Mouse (Mus musculus) CD4-positive, CD25-positive, alpha-beta regulatory T cell, adult 4 months (primary cell): ENCODE results near the gene Gm27027. TPM values are rescaled to one million over a fixed set of nuclear protein-coding genes. Genes with fewer than 3 reads are reported as not detected.

Source experiments
- ATAC-seq: one replicate; pipeline ENCODE4 v1.8.0; 2017
- polyA plus RNA-seq, 2 experiments: library from polyadenylated mRNA; unstranded; fragments of 100-300 nt; shearing (Covaris generic); gene quantifications; one replicate each; pipeline ENCODE4 v1.2.1; 2017

The Gm27027 gene
- polyA plus RNA-seq, 2 experiments from 2014 or later, result not detected

DNA sequence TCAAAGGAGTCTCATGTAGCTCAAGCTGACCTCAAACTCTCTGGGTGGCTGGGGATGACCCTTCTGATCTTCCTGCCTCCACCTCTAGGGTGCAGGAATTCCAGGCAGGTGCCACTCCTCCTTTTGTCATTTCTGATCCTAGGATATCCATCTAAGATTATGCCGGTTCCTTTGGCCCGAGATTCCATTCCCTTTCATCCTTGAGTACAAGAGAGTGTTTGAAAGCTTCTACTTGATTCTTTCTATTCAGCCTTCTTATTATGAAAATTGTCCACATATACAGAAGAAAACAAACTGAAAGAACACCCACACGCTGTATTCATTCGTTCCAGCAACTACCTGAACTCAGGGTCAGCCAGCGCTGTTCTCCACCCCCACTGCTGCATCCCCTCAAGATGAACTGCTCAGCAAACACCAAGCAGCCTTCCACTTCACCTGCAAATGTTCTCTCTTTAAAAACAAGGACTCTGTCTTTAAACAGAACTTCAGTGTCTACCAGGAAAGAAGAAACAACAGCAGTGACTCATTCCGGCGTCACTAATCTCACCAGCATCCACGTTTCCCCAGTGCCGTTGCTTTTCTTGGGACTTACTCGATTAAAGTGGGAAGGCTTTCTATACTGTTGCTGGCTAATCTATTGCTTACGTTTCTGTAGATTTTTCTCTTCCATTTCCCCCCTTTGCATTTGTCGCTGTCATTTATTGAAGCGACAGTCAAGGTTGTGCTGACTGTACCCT lies 68.3 kb downstream of the Gm27027 start:
- ATAC-seq, result no peak

DNA sequence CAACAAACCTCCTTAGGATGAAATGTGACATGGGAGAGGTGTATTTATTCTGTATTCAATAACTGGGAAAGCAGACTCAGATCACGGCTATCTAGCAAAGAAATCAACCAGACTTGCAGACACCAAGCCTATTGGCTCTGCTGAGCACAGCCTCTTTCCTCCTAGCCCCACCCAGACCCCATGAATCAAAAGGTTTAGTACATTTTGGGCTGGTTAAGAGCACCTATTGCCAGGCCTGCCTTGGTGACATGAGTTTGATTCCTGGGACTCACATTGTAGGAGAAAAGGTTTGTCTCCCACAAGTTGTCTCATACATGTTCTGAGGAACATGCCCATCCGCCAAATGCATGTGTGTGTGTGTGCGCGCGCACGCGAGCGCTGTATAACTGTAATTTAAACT lies 70.0 kb downstream of the Gm27027 start:
- no peak for ATAC-seq

DNA sequence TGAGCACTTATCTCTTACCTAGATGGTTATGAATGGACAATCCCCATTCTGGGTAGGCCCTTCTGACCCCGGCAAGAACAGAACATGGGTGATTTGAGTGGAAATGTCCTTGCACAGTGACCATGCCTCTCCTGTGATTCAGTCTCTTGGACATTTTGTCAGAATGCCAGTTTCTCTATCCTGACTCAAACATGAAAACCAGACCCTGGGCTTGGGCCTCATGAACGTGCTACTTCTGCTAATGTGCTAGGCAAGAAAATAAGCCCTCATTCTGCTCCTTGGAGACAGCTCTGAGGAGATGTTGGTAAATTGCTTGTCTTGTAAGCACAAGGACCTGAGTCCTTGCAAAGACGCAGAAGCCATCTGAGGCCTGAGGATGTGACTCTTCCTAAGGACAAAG lies 77.1 kb downstream of the Gm27027 start:
- ATAC-seq, result no peak

DNA sequence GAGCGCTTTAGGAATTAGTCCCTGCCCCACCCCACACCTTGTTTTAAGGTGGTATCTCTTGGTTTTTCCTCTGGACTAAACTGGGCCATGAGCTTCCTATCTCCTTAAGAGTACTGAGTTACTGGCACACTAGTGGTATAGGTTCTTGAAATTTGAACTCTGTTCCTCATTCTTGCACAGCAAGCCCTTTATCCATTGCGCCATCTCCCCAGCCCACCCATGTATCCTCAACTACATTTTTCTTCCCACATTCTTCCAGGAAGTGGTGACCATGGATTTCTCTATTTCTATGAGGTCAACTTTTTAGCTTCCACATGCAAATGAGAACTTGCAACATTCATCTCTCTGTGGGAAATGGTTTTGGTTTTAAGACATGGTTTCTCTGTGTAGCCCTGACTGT lies 82.6 kb downstream of the Gm27027 start:
- no peak for ATAC-seq

DNA sequence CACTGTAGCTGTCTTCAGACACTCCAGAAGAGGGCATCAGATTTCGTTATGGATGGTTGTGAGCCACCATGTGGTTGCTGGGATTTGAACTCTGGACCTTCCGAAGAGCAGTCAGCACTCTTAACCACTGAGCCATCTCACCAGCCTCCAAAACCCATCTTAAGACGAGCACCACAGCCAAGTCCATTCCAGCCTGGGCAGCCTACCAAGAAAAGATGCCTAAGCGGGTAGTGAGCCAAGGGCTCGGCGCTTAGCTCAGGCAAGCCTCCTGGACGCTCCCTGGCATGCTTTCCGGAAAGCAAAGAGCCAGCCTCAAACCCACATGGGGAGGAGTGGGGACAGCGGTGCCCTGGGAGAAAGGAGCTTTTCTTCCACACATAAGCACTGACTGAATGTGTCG lies 84.2 kb downstream of the Gm27027 start:
- ATAC-seq, result no peak

DNA sequence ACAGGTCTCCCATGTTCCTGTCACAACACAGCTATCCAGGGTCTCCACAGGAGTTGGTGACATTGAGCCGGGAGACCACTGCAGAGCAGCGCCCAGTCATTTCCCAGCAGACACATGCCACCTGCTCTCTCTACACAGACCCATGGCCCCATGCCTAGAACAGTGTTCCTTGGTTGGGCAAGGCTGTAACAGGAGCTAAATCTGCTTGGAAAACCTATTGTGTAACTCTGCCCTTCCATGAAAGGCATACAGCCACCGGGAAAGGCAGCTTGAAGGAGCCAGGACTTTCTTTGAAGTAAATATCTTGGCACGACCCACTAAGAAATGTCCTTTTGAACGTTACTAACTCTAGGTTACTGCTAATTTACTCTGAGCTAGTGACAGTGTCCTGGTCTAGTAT lies 86.4 kb downstream of the Gm27027 start:
- ATAC-seq, result no peak

DNA sequence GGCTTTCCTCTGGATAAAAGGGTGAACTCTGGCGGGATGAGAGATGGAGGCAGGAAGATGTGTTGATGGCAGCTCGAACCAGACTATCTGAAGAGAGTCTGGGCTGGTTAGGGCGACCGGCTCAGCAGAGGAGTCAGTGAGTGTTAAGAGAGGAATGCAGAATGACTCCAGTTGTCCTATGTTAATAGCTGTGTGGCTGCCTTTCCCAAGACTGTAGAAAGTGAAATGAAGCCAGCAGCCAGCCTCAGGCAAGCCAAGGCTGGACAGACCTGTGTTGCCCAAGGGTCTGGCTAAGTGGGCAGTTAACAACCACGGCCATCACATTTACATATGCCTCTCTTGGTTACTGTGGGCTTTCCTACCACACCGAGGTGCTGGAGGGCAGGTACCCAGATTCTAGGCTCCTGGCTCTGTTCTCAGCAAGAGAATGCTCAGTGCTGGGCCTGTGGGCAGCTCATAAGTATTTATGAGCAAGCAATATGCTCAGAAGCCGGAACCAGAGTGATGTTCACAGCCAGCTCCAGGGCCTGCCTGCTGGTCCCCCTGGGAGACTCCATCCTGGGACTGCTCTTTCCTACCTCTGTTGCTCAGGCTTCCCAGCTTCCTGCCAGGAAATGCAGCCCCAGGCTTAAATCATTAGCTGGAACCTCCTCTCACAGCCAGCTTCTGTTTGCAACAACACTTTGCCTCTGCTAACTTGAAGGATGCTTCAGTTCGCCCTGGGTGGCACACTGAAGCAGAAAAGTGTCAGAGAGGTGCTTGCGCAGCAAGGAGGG lies 88.4 kb downstream of the Gm27027 start:
- ATAC-seq, result no peak

Other genes starting within 250 kb of the Gm27027 start
- 10 to 100 TPM; 16.0 to 18.3 TPM for gene Ext2, start 173.8 kb downstream of the Gm27027 start, polyA plus RNA-seq
- gene Accs, start 146.4 kb downstream of the Gm27027 start, polyA plus RNA-seq, result 10 to 100 TPM; 11.7 to 21.4 TPM
- gene Accsl, start 127.2 kb downstream of the Gm27027 start, polyA plus RNA-seq, result not detected
- not detected for gene Gm13889, start 39.2 kb downstream of the Gm27027 start, polyA plus RNA-seq
- 10 to 100 TPM; 55.1 to 70.7 TPM for gene Alkbh3, start 14.5 kb upstream of the Gm27027 start, polyA plus RNA-seq
- gene Hsd17b12, start 161.6 kb upstream of the Gm27027 start, polyA plus RNA-seq, result 10 to 100 TPM; 67.2 to 71.4 TPM